In the genomic region with DNA sequence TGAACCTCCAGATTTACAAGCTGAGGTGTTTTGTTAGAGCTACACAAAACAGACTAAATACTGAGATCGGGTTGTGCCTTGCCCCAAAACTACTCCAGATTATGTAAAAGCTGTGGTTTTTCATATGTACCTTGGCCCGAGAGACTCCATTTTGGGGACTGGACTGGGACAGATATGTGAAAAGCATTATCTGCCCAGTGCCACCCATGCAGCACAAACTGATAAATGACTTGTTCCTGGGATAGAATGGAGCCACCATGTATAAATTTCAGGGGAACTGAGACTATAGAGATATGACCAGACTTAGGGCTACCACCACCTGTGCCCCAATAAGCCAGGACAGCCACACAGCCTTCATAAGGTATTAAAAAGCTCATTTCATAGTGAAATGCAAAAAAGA, we compare ENCODE assay signal across 24 mouse cellular contexts. TPM values are rescaled to one million over a fixed set of nuclear protein-coding genes. Genes with fewer than 3 reads are reported as not detected.
DNase-seq lines count a peak whose midpoint lies in the region; ATAC-seq and TF ChIP-seq lines count a peak whose summit lies in the region.
"Had no signal": no experiment of that assay in that cellular context is flagged by ENCODE, and none has a peak within 500 bp of the region (broad histone marks: within the 10 kb centered on the region; RNA-seq: fewer than 3 reads in every experiment).

No protein-coding gene starts in this region.

- H3K9ac ChIP-seq in stomach, embryonic 15.5 days: no peak overlapping the region
- no peak overlapping the region for H3K9ac ChIP-seq in stomach, postnatal 0 days (ENCODE audit: low read length)
- H3K9ac ChIP-seq in liver, embryonic 13.5 days: no peak overlapping the region
- H3K9ac ChIP-seq in liver, postnatal 0 days (replicated peaks): no peak overlapping the region
- H3K9ac ChIP-seq in midbrain, embryonic 16.5 days (ENCODE audit: low read depth, low read length): no peak overlapping the region
- H3K9ac ChIP-seq: embryonic facial prominence, embryonic 13.5 days; forebrain, embryonic 12.5 days; heart, embryonic 15.5 days; hindbrain, embryonic 13.5 days had no signal

- no peak overlapping the region for H3K4me3 ChIP-seq in stomach, embryonic 15.5 days (replicated peaks)
- no peak overlapping the region for H3K4me3 ChIP-seq in stomach, postnatal 0 days (ENCODE audit: low read depth, low read length)
- no peak overlapping the region for H3K4me3 ChIP-seq in liver, embryonic 13.5 days (replicated peaks)
- H3K4me3 ChIP-seq in liver, postnatal 0 days (ENCODE audit: low read depth, low read length): no peak overlapping the region
- no peak overlapping the region for H3K4me3 ChIP-seq in midbrain, embryonic 16.5 days (ENCODE audit: low read depth, low read length)
- H3K4me3 ChIP-seq: embryonic facial prominence, embryonic 13.5 days; forebrain, embryonic 12.5 days; heart, embryonic 10.5 days; heart, embryonic 15.5 days; hindbrain, embryonic 13.5 days had no signal

- no peak overlapping the region for H3K27ac ChIP-seq in stomach, embryonic 15.5 days
- no peak overlapping the region for H3K27ac ChIP-seq in stomach, postnatal 0 days (replicated peaks)
- H3K27ac ChIP-seq in liver, embryonic 13.5 days: peak overlapping the region; percentile 65
- H3K27ac ChIP-seq in liver, postnatal 0 days (ENCODE audit: low read depth): no peak overlapping the region
- no peak overlapping the region for H3K27ac ChIP-seq in midbrain, embryonic 16.5 days (ENCODE audit: low read length)
- H3K27ac ChIP-seq: embryonic facial prominence, embryonic 13.5 days; forebrain, embryonic 12.5 days; heart, embryonic 10.5 days; heart, embryonic 15.5 days; hindbrain, embryonic 13.5 days; hindbrain, postnatal 0 days had no signal

- WGBS in stomach, embryonic 15.5 days: 84% methylated on average over 2 of the region's 2 CpGs
- WGBS in stomach, postnatal 0 days: 95% methylated on average over 2 of the region's 2 CpGs
- 17% methylated on average over 2 of the region's 2 CpGs for WGBS in liver, embryonic 13.5 days (ENCODE audit: insufficient replicate concordance)
- WGBS in liver, postnatal 0 days (ENCODE audit: insufficient replicate concordance): 49% methylated on average over 2 of the region's 2 CpGs
- 88% methylated on average over 2 of the region's 2 CpGs for WGBS in midbrain, embryonic 16.5 days

- H3K9me3 ChIP-seq in stomach, embryonic 15.5 days: no peaks in the 10 kb centered on the region
- H3K9me3 ChIP-seq in stomach, postnatal 0 days (ENCODE audit: control insufficient read depth, low read length): no peaks in the 10 kb centered on the region
- no peaks in the 10 kb centered on the region for H3K9me3 ChIP-seq in liver, embryonic 13.5 days (replicated peaks)
- no peaks in the 10 kb centered on the region for H3K9me3 ChIP-seq in liver, postnatal 0 days (ENCODE audit: low read length)
- no peaks in the 10 kb centered on the region for H3K9me3 ChIP-seq in midbrain, embryonic 16.5 days (replicated peaks; ENCODE audit: control insufficient read depth, low read length, poor library complexity, severe bottlenecking)
- H3K9me3 ChIP-seq: embryonic facial prominence, embryonic 13.5 days; forebrain, embryonic 12.5 days; G1E; heart, embryonic 10.5 days; heart, embryonic 15.5 days; hindbrain, embryonic 13.5 days had no signal

- TF ChIP-seq EP300 in stomach, postnatal 0 days (optimal IDR thresholded peaks at IDR 0.05): no peak
- TF ChIP-seq EP300 in liver, postnatal 0 days (IDR thresholded peaks at IDR 0.05; ENCODE audit: low read depth): peak; percentile 91

- H3K27me3 ChIP-seq in stomach, embryonic 15.5 days (replicated peaks): no peaks in the 10 kb centered on the region
- H3K27me3 ChIP-seq in stomach, postnatal 0 days (ENCODE audit: control insufficient read depth, insufficient read depth, low read length): no peaks in the 10 kb centered on the region
- H3K27me3 ChIP-seq in liver, embryonic 13.5 days: peaks cover 33% of the 10 kb centered on the region
- H3K27me3 ChIP-seq in liver, postnatal 0 days (ENCODE audit: insufficient read depth, low read length): no peaks in the 10 kb centered on the region
- H3K27me3 ChIP-seq in midbrain, embryonic 16.5 days (ENCODE audit: control insufficient read depth, insufficient read depth, low read depth, low read length): no peaks in the 10 kb centered on the region
- H3K27me3 ChIP-seq: embryonic facial prominence, embryonic 13.5 days; forebrain, embryonic 12.5 days had no signal

- H3K4me2 ChIP-seq in stomach, embryonic 15.5 days: no peak overlapping the region
- no peak overlapping the region for H3K4me2 ChIP-seq in stomach, postnatal 0 days (replicated peaks; ENCODE audit: low read depth)
- no peak overlapping the region for H3K4me2 ChIP-seq in liver, embryonic 13.5 days
- H3K4me2 ChIP-seq in liver, postnatal 0 days (ENCODE audit: low read depth, low read length): no peak overlapping the region
- H3K4me2 ChIP-seq in midbrain, embryonic 16.5 days (ENCODE audit: low read length): no peak overlapping the region
- H3K4me2 ChIP-seq: embryonic facial prominence, embryonic 13.5 days; forebrain, embryonic 12.5 days; heart, embryonic 15.5 days; hindbrain, embryonic 13.5 days had no signal

- ATAC-seq in stomach, embryonic 15.5 days (ENCODE audit: insufficient read depth, low FRiP score, low read depth): peak; percentile 22; the same call in 1 of the 2 replicates
- no peak for ATAC-seq in stomach, postnatal 0 days (ENCODE audit: low FRiP score, low TSS enrichment)
- ATAC-seq in liver, embryonic 13.5 days (ENCODE audit: low read depth): peak; percentile 98
- ATAC-seq in liver, postnatal 0 days: peak; percentile 51
- ATAC-seq in midbrain, embryonic 16.5 days: no peak
- ATAC-seq: CD4-positive, CD25-positive, alpha-beta regulatory T cell, adult 4 months; forebrain, embryonic 16.5 days; hindbrain, postnatal 0 days had no signal

- H3K4me1 ChIP-seq in stomach, embryonic 15.5 days: peaks cover 3% of the 10 kb centered on the region; the same call in 1 of the 2 replicates
- no peaks in the 10 kb centered on the region for H3K4me1 ChIP-seq in stomach, postnatal 0 days (replicated peaks; ENCODE audit: control insufficient read depth, insufficient read depth)
- peaks cover 41% of the 10 kb centered on the region for H3K4me1 ChIP-seq in liver, embryonic 13.5 days (replicated peaks)
- peaks cover 15% of the 10 kb centered on the region for H3K4me1 ChIP-seq in liver, postnatal 0 days (ENCODE audit: insufficient read depth)
- H3K4me1 ChIP-seq in midbrain, embryonic 16.5 days (ENCODE audit: control insufficient read depth, insufficient read depth, low read length): no peaks in the 10 kb centered on the region; the same call in 1 of the 2 replicates

- no peak for TF ChIP-seq CTCF in stomach, postnatal 0 days (IDR thresholded peaks at IDR 0.05; ENCODE audit: low read depth)
- no peak for TF ChIP-seq CTCF in liver, postnatal 0 days (IDR thresholded peaks at IDR 0.05; ENCODE audit: low read depth)

- DNase-seq in stomach, postnatal 0 days (ENCODE audit: low spot score): no peak
- DNase-seq in liver, embryonic 13.5 days: peak; percentile 66
- peak; percentile 11 for DNase-seq in liver, postnatal 0 days
- DNase-seq in adrenal gland, postnatal 14 days: no peak
- no peak for DNase-seq in right cerebral cortex, postnatal 4 days
- DNase-seq: adrenal gland, adult 8-10 months; B cell, adult 2 months; cerebellum, adult 11 months; cerebellum, adult 9-10 months; cerebellum, postnatal 36 days; gastrocnemius, postnatal 10 days; heart, adult 18-20 months; heart, postnatal 14 days had no signal

- H3K36me3 ChIP-seq in stomach, embryonic 15.5 days: no peaks in the 10 kb centered on the region
- no peaks in the 10 kb centered on the region for H3K36me3 ChIP-seq in stomach, postnatal 0 days (ENCODE audit: control insufficient read depth, insufficient read depth, low read length)
- H3K36me3 ChIP-seq in liver, embryonic 13.5 days: no peaks in the 10 kb centered on the region
- H3K36me3 ChIP-seq in liver, postnatal 0 days (replicated peaks; ENCODE audit: insufficient read depth, low read length): no peaks in the 10 kb centered on the region
- no peaks in the 10 kb centered on the region for H3K36me3 ChIP-seq in midbrain, embryonic 16.5 days (ENCODE audit: control insufficient read depth, insufficient read depth, low read length)
- H3K36me3 ChIP-seq: embryonic facial prominence, embryonic 13.5 days; forebrain, embryonic 12.5 days; G1E; heart, embryonic 10.5 days; heart, embryonic 15.5 days; hindbrain, embryonic 13.5 days had no signal

RNA-seq across cellular contexts. Expression of gene Elac2, which starts 16.2 kb away (rescaled TPM):
- polyA plus RNA-seq in stomach, embryonic 15.5 days (2015; fragmentation: Nextera tagmentation; extraction: Ambion mirVana): 24.1 and 26.9 TPM in 2 replicates
- 14.0 and 15.4 TPM in 2 replicates for polyA plus RNA-seq in stomach, postnatal 0 days (2015; fragmentation: Nextera tagmentation; extraction: Ambion mirVana)
- polyA plus RNA-seq in liver, embryonic 13.5 days (2015; fragmentation: Nextera tagmentation; extraction: Ambion mirVana): 22.0 and 23.9 TPM in 2 replicates
- polyA plus RNA-seq in liver, postnatal 0 days (2015; fragmentation: Nextera tagmentation; extraction: Ambion mirVana): 8.3 and 9.1 TPM in 2 replicates
- polyA plus RNA-seq in midbrain, embryonic 16.5 days (2015; fragmentation: Nextera tagmentation; extraction: Ambion mirVana): 27.6 and 28.6 TPM in 2 replicates
- 39.9 and 47.8 TPM in 2 replicates for total RNA-seq in adrenal gland, postnatal 14 days (2021)

Comparison
In these comparisons a context has a peak if more than half of its experiments do, and no peak if none do; other contexts are left out.
1. ATAC-seq: peak in stomach, embryonic 15.5 days (single experiment), liver, embryonic 13.5 days (single experiment) and liver, postnatal 0 days (single experiment); none in stomach, postnatal 0 days (single experiment) and midbrain, embryonic 16.5 days (single experiment).
2. DNase-seq: peak in liver, embryonic 13.5 days (single experiment) and liver, postnatal 0 days (single experiment); none in stomach, postnatal 0 days (single experiment), adrenal gland, postnatal 14 days (single experiment) and right cerebral cortex, postnatal 4 days (single experiment).